Comparison of ENCODE assay signal across 35 mouse cellular contexts in the genomic region with DNA sequence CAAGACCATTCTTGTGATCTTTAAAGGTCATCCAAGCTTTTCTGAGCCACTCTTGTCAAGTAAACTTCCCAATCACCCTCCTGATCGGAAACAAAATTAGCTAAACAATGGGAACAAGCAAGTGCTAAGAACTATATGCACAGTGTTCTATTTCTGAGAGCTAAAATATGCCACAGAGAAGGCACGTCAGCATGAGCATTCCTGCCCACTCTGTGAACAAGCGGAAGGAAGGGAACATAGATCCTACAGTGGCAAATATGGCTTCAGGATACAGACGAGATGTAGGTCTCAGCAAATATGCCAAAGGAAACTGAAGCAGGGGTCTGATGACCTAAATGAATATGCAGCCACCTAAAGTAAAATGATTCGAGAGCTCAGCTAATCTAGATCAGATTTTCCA.
"Had no signal": no experiment of that assay in that cellular context is flagged by ENCODE, and none has a peak within 500 bp of the region (broad histone marks: within the 10 kb centered on the region; RNA-seq: fewer than 3 reads in every experiment).

No protein-coding gene starts in this region.

- H3K9me3 ChIP-seq: heart, embryonic 12.5 days; heart, embryonic 13.5 days; heart, embryonic 15.5 days; hindbrain, embryonic 10.5 days; hindbrain, embryonic 12.5 days; hindbrain, embryonic 13.5 days; hindbrain, embryonic 15.5 days; intestine, embryonic 15.5 days; kidney, embryonic 15.5 days had no signal

- H3K27ac ChIP-seq: heart, embryonic 13.5 days; heart, embryonic 15.5 days; hindbrain, embryonic 10.5 days; hindbrain, embryonic 12.5 days; hindbrain, embryonic 13.5 days; hindbrain, embryonic 14.5 days; hindbrain, embryonic 15.5 days; hindbrain, postnatal 0 days; intestine, embryonic 15.5 days; kidney, embryonic 15.5 days; kidney, postnatal 0 days; layer of hippocampus, adult 2 months; left cerebral cortex, adult 2 months had no signal

- H3K27me3 ChIP-seq: heart, embryonic 12.5 days; heart, embryonic 13.5 days; heart, embryonic 15.5 days; hindbrain, embryonic 12.5 days; hindbrain, embryonic 13.5 days; hindbrain, embryonic 15.5 days; intestine, embryonic 15.5 days; kidney, embryonic 15.5 days had no signal

- H3K9ac ChIP-seq: heart, embryonic 12.5 days; heart, embryonic 13.5 days; heart, embryonic 15.5 days; hindbrain, embryonic 12.5 days; hindbrain, embryonic 13.5 days; hindbrain, embryonic 14.5 days; hindbrain, embryonic 15.5 days; intestine, embryonic 15.5 days; kidney, embryonic 15.5 days had no signal

- H3K4me2 ChIP-seq: heart, embryonic 11.5 days; heart, embryonic 12.5 days; heart, embryonic 13.5 days; heart, embryonic 15.5 days; hindbrain, embryonic 12.5 days; hindbrain, embryonic 13.5 days; hindbrain, embryonic 14.5 days; hindbrain, embryonic 15.5 days; intestine, embryonic 15.5 days; kidney, embryonic 15.5 days had no signal

- H3K4me1 ChIP-seq: heart, embryonic 13.5 days; heart, embryonic 15.5 days; hindbrain, embryonic 10.5 days; hindbrain, embryonic 12.5 days; hindbrain, embryonic 13.5 days; hindbrain, embryonic 15.5 days; intestine, embryonic 15.5 days; kidney, embryonic 15.5 days had no signal

- H3K4me3 ChIP-seq: heart, embryonic 12.5 days; heart, embryonic 13.5 days; heart, embryonic 15.5 days; hindbrain, embryonic 10.5 days; hindbrain, embryonic 12.5 days; hindbrain, embryonic 13.5 days; hindbrain, embryonic 15.5 days; intestine, embryonic 15.5 days; kidney, embryonic 15.5 days; layer of hippocampus, adult 2 months; left cerebral cortex, adult 2 months had no signal

- DNase-seq: heart, postnatal 10 days; heart, postnatal 14 days; heart, postnatal 36 days; heart, postnatal 4 days; kidney, adult 11 months; kidney, adult 18-20 months; kidney, adult 2 months; kidney, adult 8-10 months; kidney, adult 9 months; kidney, postnatal 10 days; kidney, postnatal 14 days; kidney, postnatal 25 days; kidney, postnatal 36 days; kidney, postnatal 4 days; layer of hippocampus, adult 9-11 months; layer of hippocampus, postnatal 36 days had no signal

- ATAC-seq: hindbrain, embryonic 16.5 days; hindbrain, postnatal 0 days; inflammation-experienced regulatory T-cells, adult 6 months; intestine, embryonic 15.5 days; intestine, embryonic 16.5 days; intestine, postnatal 0 days had no signal
